Mouse (Mus musculus) midbrain, embryonic 14.5 days (tissue): Measurements from ENCODE around the gene Npas3. TPM values are rescaled to one million over a fixed set of nuclear protein-coding genes. Genes with fewer than 3 reads are reported as not detected.

Experiments used
- ATAC-seq: fragments of 200-750 bp; cut with Nextera tagmentation; 2 replicates; pipeline ENCODE4 v1.8.0; 2017; ENCODE audit warnings: moderate number of reproducible peaks, moderate library complexity; ENCODE audit not compliant: low FRiP score, low TSS enrichment
- DNase-seq: peaks from one replicate; pipeline ENCODE4 v3.0.0-alpha.2; 2015
- H3K27ac ChIP-seq: fragments of 300-500 bp; sonication (generic); replicated peaks from 2 replicates; pipeline ENCODE4 v1.5.1; 2014; ENCODE audit warnings: mild to moderate bottlenecking, low read depth, low read length, moderate library complexity
- H3K27me3 ChIP-seq: fragments of 300-500 bp; sonication (generic); 2 replicates; pipeline ENCODE4 v1.6.1; 2014; ENCODE audit warnings: low read length, control low read depth, mixed read lengths; ENCODE audit not compliant: control insufficient read depth, insufficient read depth
- H3K36me3 ChIP-seq: fragments of 300-500 bp; sonication (generic); 2 replicates; pipeline ENCODE4 v1.6.1; 2014; ENCODE audit warnings: low read length, control low read depth; ENCODE audit not compliant: control insufficient read depth, insufficient read depth
- H3K4me1 ChIP-seq: fragments of 300-500 bp; sonication (generic); 2 replicates; pipeline ENCODE4 v1.6.1; 2014; ENCODE audit warnings: mild to moderate bottlenecking, antibody characterized with exemption, low read length, control low read depth; ENCODE audit not compliant: control insufficient read depth, insufficient read depth
- H3K4me2 ChIP-seq: fragments of 300-500 bp; sonication (generic); 2 replicates; pipeline ENCODE4 v1.6.1; 2014; ENCODE audit warnings: mild to moderate bottlenecking, low read length, moderate library complexity
- H3K4me3 ChIP-seq: fragments of 300-500 bp; sonication (generic); replicated peaks from 2 replicates; pipeline ENCODE4 v1.5.1; 2014; ENCODE audit warnings: low read depth, low read length
- H3K9ac ChIP-seq: fragments of 300-500 bp; sonication (generic); replicated peaks from 2 replicates; pipeline ENCODE4 v1.6.1; 2014; ENCODE audit warnings: mild to moderate bottlenecking, low read length, moderate library complexity
- H3K9me3 ChIP-seq: fragments of 300-500 bp; sonication (generic); 2 replicates; pipeline ENCODE4 v1.6.1; 2016; ENCODE audit warnings: low read length, control low read depth, mixed read lengths; ENCODE audit not compliant: control insufficient read depth
- WGBS: fragments of 180-500 bp; shearing (Covaris S2); extraction: QIAGEN DNeasy Blood & Tissue Kit; methylation state at CpG from one replicate; pipeline ENCODE4 v1.1.7; 2014; 5-methylcytosine and 5-hydroxymethylcytosine counted together
- polyA plus RNA-seq: library from polyadenylated mRNA; unstranded; fragments of >200 nt; fragmentation: Nextera tagmentation; extraction: Ambion mirVana; gene quantifications from 2 replicates; pipeline ENCODE4 v1.2.1, GENCODE M21; 2014

The Npas3 gene
- polyA plus RNA-seq, 1 experiment from 2014 or later = 34.0 TPM

DNA sequence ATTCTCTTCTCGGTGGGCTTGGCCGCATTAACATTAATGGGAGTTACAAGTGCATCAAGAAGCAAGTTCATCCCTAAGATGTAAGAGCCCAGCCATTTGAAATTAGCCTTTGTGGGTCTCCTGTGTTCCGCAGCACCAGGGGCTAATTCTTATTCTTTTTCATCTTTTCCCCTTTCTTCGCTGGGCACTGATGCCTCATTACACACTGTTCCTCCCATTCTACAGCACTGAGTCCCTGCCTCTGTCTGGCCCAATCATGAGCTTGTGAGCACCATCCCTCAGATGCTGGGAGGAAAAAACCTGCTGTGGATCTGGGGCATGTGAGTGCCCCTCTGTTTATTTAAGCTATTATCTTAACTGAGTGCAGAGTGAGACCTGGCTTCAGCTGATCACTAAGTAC lies 633.2 kb downstream of the Npas3 start:
- H3K27me3 ChIP-seq = no peaks in the 10 kb centered on the region
- H3K4me2 ChIP-seq = no peak overlapping the region
- ATAC-seq (no peak), DNase-seq (peak; percentile 27)
- H3K36me3 ChIP-seq = no peaks in the 10 kb centered on the region
- no peaks in the 10 kb centered on the region for H3K4me1 ChIP-seq
- H3K9ac ChIP-seq = no peak overlapping the region
- 57% methylated on average over 4 of the region's 4 CpGs for WGBS
- no peaks in the 10 kb centered on the region for H3K9me3 ChIP-seq
- no peak overlapping the region for H3K27ac ChIP-seq
- no peak overlapping the region for H3K4me3 ChIP-seq

- H3K4me2 ChIP-seq = no peak overlapping the region
- H3K9ac ChIP-seq = no peak overlapping the region
- 88% methylated on average over 8 of the region's 8 CpGs for WGBS
- no peak overlapping the region for H3K4me3 ChIP-seq
- no peaks in the 10 kb centered on the region for H3K27me3 ChIP-seq
- DNase-seq (no peak), ATAC-seq (no peak)
- H3K27ac ChIP-seq = 0 out of 2 replicates have a peak overlapping the region, but pooled peaks have one; percentile 21
- no peaks in the 10 kb centered on the region for H3K4me1 ChIP-seq
- H3K36me3 ChIP-seq = no peaks in the 10 kb centered on the region
- no peaks in the 10 kb centered on the region for H3K9me3 ChIP-seq
Measured at GRCm38 (mm10) chr12:53882863-53883262, 634.4 kb downstream of the Npas3 start.

- ATAC-seq (no peak), DNase-seq (no peak)
- WGBS = 64% methylated on average over 4 of the region's 4 CpGs
Measured at GRCm38 (mm10) chr12:53888624-53889023, 640.1 kb downstream of the Npas3 start.

DNA sequence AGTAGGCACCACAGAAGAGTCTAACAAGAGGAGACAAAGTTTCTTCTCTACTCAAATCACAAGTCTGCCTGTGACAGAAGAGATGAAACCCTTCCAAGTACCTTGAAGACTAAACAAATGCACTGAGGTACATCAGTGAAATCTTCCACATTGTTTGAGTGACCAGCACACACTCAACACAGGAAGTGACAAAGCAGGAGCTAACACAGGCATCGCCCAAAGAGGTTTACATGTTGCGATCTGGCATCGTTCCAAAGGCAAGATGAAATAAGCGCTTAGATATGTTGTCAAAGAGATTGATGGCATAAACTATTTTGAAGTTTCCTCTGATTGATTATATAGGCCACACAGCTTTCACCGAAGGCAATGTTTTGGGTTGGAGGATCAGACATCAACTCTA lies 647.4 kb downstream of the Npas3 start:
- Histone ChIP-seq H3K36me3 (no peaks in the 10 kb centered on the region), H3K4me2 (no peak overlapping the region), H3K9ac (no peak overlapping the region), H3K27me3 (no peaks in the 10 kb centered on the region), H3K4me3 (no peak overlapping the region), H3K27ac (no peak overlapping the region), H3K9me3 (no peaks in the 10 kb centered on the region), H3K4me1 (no peaks in the 10 kb centered on the region)
- ATAC-seq = no peak
- WGBS = 96% methylated on average over 5 of the region's 5 CpGs
- DNase-seq = no peak

More at GRCm38 (mm10) chr12:53888624-53889023, 640.1 kb downstream of the Npas3 start:
- Histone ChIP-seq H3K9me3 (no peaks in the 10 kb centered on the region), H3K4me1 (no peaks in the 10 kb centered on the region; the same call in 1 of the 2 replicates), H3K36me3 (no peaks in the 10 kb centered on the region), H3K4me2 (no peak overlapping the region), H3K27me3 (no peaks in the 10 kb centered on the region), H3K4me3 (no peak overlapping the region), H3K9ac (no peak overlapping the region), H3K27ac (no peak overlapping the region)

- whole genome bisulfite sequencing = 84% methylated on average over 8 of the region's 8 CpGs
- ATAC-seq = no peak
- H3K4me1 ChIP-seq = peaks cover 9% of the 10 kb centered on the region; the same call in 1 of the 2 replicates
Measured at GRCm38 (mm10) chr12:53908761-53909160, 660.3 kb downstream of the Npas3 start.

GRCm38 (mm10) chr12:53910192-53910591 lies 661.7 kb downstream of the Npas3 start:
- DNase-seq = no peak
- no peak for ATAC-seq
- WGBS = 92% methylated on average over 2 of the region's 2 CpGs
- H3K27ac ChIP-seq = no peak overlapping the region
- H3K4me3 ChIP-seq = no peak overlapping the region
- no peak overlapping the region for H3K4me2 ChIP-seq
- no peaks in the 10 kb centered on the region for H3K9me3 ChIP-seq
- H3K4me1 ChIP-seq = peaks cover 9% of the 10 kb centered on the region
- H3K27me3 ChIP-seq = no peaks in the 10 kb centered on the region
- H3K9ac ChIP-seq = no peak overlapping the region
- no peaks in the 10 kb centered on the region for H3K36me3 ChIP-seq

More at GRCm38 (mm10) chr12:53908761-53909160, 660.3 kb downstream of the Npas3 start:
- no peaks in the 10 kb centered on the region for H3K27me3 ChIP-seq
- H3K9ac ChIP-seq = no peak overlapping the region
- H3K27ac ChIP-seq = no peak overlapping the region
- H3K9me3 ChIP-seq = no peaks in the 10 kb centered on the region
- H3K4me2 ChIP-seq = no peak overlapping the region
- no peak overlapping the region for H3K4me3 ChIP-seq
- no peak for DNase-seq
- no peaks in the 10 kb centered on the region for H3K36me3 ChIP-seq

GRCm38 (mm10) chr12:53922153-53922552 lies 673.7 kb downstream of the Npas3 start:
- no peaks in the 10 kb centered on the region for H3K36me3 ChIP-seq
- 88% methylated on average over 7 of the region's 7 CpGs for WGBS
- no peak overlapping the region for H3K4me3 ChIP-seq
- no peak overlapping the region for H3K27ac ChIP-seq
- H3K9ac ChIP-seq = no peak overlapping the region
- DNase-seq (no peak), ATAC-seq (no peak)
- peaks cover 37% of the 10 kb centered on the region for H3K4me1 ChIP-seq
- H3K9me3 ChIP-seq = no peaks in the 10 kb centered on the region
- no peaks in the 10 kb centered on the region for H3K27me3 ChIP-seq
- no peak overlapping the region for H3K4me2 ChIP-seq

- no peak for ATAC-seq
- Histone ChIP-seq H3K27ac (peak overlapping the region; percentile 37; the same call in 1 of the 2 replicates), H3K27me3 (no peaks in the 10 kb centered on the region), H3K4me3 (no peak overlapping the region), H3K36me3 (no peaks in the 10 kb centered on the region), H3K4me1 (peaks cover 11% of the 10 kb centered on the region), H3K9me3 (no peaks in the 10 kb centered on the region), H3K9ac (no peak overlapping the region), H3K4me2 (no peak overlapping the region)
- DNase-seq = no peak
- 61% methylated on average over 2 of the region's 2 CpGs for whole genome bisulfite sequencing
Measured at GRCm38 (mm10) chr12:53948826-53949225, 700.3 kb downstream of the Npas3 start.

DNA sequence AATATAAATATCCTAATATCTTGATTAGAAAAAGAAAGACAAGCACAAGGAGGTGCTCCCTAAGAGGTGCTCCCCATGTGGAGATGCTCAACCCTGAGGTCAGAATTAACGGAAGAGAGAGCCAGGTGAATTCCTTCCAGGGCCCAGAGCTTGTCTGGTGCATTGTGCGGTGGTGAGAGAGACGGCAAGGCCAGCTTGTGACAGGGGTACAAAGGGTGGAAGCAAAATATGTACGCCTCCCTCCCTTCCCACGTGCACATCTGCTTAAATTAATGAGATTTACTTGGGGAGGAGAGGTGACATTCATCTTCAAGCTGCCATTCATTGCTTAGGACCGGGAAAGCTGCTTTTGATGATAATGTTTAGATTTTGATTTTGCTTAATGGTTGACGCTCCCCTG lies 713.5 kb downstream of the Npas3 start:
- Histone ChIP-seq H3K4me3 (no peak overlapping the region), H3K9ac (no peak overlapping the region), H3K27me3 (no peaks in the 10 kb centered on the region), H3K4me2 (no peak overlapping the region), H3K4me1 (peaks cover 7% of the 10 kb centered on the region; the same call in 1 of the 2 replicates), H3K36me3 (no peaks in the 10 kb centered on the region), H3K27ac (0 out of 2 replicates have a peak overlapping the region, but pooled peaks have one; percentile 6), H3K9me3 (no peaks in the 10 kb centered on the region)
- ATAC-seq (peak; percentile 48; the same call in 1 of the 2 replicates), DNase-seq (peak; percentile 57)
- 6% methylated on average over 7 of the region's 7 CpGs for WGBS
